Mouse (Mus musculus) myocyte (in vitro differentiated cells): ENCODE data around the gene Ptgds. TPM values are rescaled to one million over a fixed set of nuclear protein-coding genes. Genes with fewer than 3 reads are reported as not detected.

ENCODE experiments used
- H3K27me3 ChIP-seq: one replicate; pipeline ENCODE4 v1.6.1; 2011; ENCODE audit not compliant: control insufficient read depth, insufficient read depth, insufficient read length
- H3K36me3 ChIP-seq: one replicate; pipeline ENCODE4 v1.6.1; 2011; ENCODE audit not compliant: control insufficient read depth, insufficient read depth
- H3K4me2 ChIP-seq: one replicate; pipeline ENCODE4 v1.6.1; 2011; ENCODE audit warnings: low read depth, control low read depth
- H3K4me3 ChIP-seq: one replicate; pipeline ENCODE4 v1.5.1; 2011; ENCODE audit warnings: mild to moderate bottlenecking, control low read depth, moderate library complexity
- H3K79me2 ChIP-seq: one replicate; pipeline ENCODE4 v1.6.1; 2011; ENCODE audit not compliant: control insufficient read depth, insufficient read depth
- H3ac ChIP-seq: one replicate; pipeline ENCODE4 v1.6.1; 2011; ENCODE audit not compliant: control insufficient read depth, insufficient read length
- CEBPB ChIP-seq: IDR thresholded peaks from 2 replicates; pipeline ENCODE4 v1.6.1; 2011; ENCODE audit warnings: mild to moderate bottlenecking, moderate library complexity; ENCODE audit not compliant: poor library complexity, insufficient read depth, severe bottlenecking
- E2F4 ChIP-seq: IDR thresholded peaks from one replicate; pipeline ENCODE4 v1.6.1; 2011; ENCODE audit warnings: mild to moderate bottlenecking, control low read depth, moderate library complexity; ENCODE audit not compliant: insufficient read depth
- MAX ChIP-seq: IDR thresholded peaks from one replicate; pipeline ENCODE4 v1.6.1; 2011; ENCODE audit warnings: low read depth, mild to moderate bottlenecking, control low read depth
- MYOD1 ChIP-seq, 3 experiments: IDR thresholded peaks; one replicate each; pipeline ENCODE4 v1.6.1; 2011; ENCODE audit warnings: control low read depth in 2 of 3, low read depth in 2 of 3, mild to moderate bottlenecking in 2 of 3, moderate library complexity in 1 of 3; ENCODE audit not compliant: insufficient read length in 2 of 3, control insufficient read depth in 1 of 3
- MYOG ChIP-seq, 3 experiments: IDR thresholded peaks; one replicate each; pipeline ENCODE4 v1.6.1; 2011; ENCODE audit warnings: control low read depth in 2 of 3, low read depth in 2 of 3, mild to moderate bottlenecking in 2 of 3; ENCODE audit not compliant: insufficient read length in 2 of 3, control insufficient read depth in 1 of 3, insufficient read depth in 1 of 3
- POLR2A ChIP-seq: IDR thresholded peaks from one replicate; pipeline ENCODE4 v1.6.1; 2011; ENCODE audit warnings: low read depth, mild to moderate bottlenecking, control low read depth, moderate library complexity; ENCODE audit not compliant: insufficient read length
- POLR2AphosphoS2 ChIP-seq: IDR thresholded peaks from one replicate; pipeline ENCODE4 v1.6.1; 2011; ENCODE audit warnings: low read depth, control low read depth; ENCODE audit not compliant: insufficient read length
- REST ChIP-seq: IDR thresholded peaks from one replicate; pipeline ENCODE4 v1.6.1; 2011; ENCODE audit warnings: mild to moderate bottlenecking, control low read depth, moderate library complexity; ENCODE audit not compliant: insufficient read depth, insufficient read length
- SRF ChIP-seq: IDR thresholded peaks from one replicate; pipeline ENCODE4 v1.6.1; 2011; ENCODE audit warnings: low read depth; ENCODE audit not compliant: control insufficient read depth, insufficient read length
- TCF12 ChIP-seq: IDR thresholded peaks from one replicate; pipeline ENCODE4 v1.6.1; 2011; ENCODE audit warnings: mild to moderate bottlenecking, control low read depth; ENCODE audit not compliant: poor library complexity, insufficient read depth, severe bottlenecking
- TCF3 ChIP-seq: IDR thresholded peaks from one replicate; pipeline ENCODE4 v1.6.1; 2011; ENCODE audit warnings: low read depth, control low read depth; ENCODE audit not compliant: insufficient read length
- USF1 ChIP-seq: IDR thresholded peaks from one replicate; pipeline ENCODE4 v1.6.1; 2011; ENCODE audit warnings: low read depth, mild to moderate bottlenecking, control low read depth, moderate library complexity
- polyA plus RNA-seq: library from polyadenylated mRNA; unstranded; fragments of >200 nt; fragmentation: generic; extraction: Trizol; gene quantifications from one replicate; pipeline ENCODE4 v1.2.1, GENCODE M21; 2012; ENCODE audit warnings: missing spikeins

Ptgds gene
- 9.8 TPM for polyA plus RNA-seq

- Histone ChIP-seq H3ac (no peak within 1 kb of the TSS), H3K27me3 (peaks cover 1% of the 10 kb centered on the region), H3K4me2 (peak within 1 kb of the TSS; percentile 6), H3K4me3 (no peak within 1 kb of the TSS), H3K79me2 (no peaks in the 10 kb centered on the region), H3K36me3 (no peaks in the 10 kb centered on the region)
- TF ChIP-seq MYOG (IDR thresholded peaks at IDR 0.05; ENCODE audit: control insufficient read depth in 1 of 3, insufficient read depth in 1 of 3, insufficient read length in 2 of 3, low read depth in 2 of 3) (no peak), MAX (no peak), TCF12 (no peak), USF1 (no peak), MYOD1 (IDR thresholded peaks at IDR 0.05; ENCODE audit: control insufficient read depth in 1 of 3, insufficient read length in 2 of 3, low read depth in 2 of 3) (no peak), REST (no peak), E2F4 (no peak), CEBPB (no peak), TCF3 (no peak), POLR2A (no peak), SRF (no peak), POLR2AphosphoS2 (no peak)
Measured at GRCm38 (mm10) chr2:25469969-25470368, at the start of gene Ptgds. Gene Ptgds, minus strand, starts transcription at chr2:25470046.

- H3K4me2 ChIP-seq, result no peak overlapping the region
- H3K79me2 ChIP-seq, result no peaks in the 10 kb centered on the region
- H3K27me3 ChIP-seq, result no peaks in the 10 kb centered on the region
- H3K36me3 ChIP-seq, result peaks cover 3% of the 10 kb centered on the region
- H3K4me3 ChIP-seq, result no peak overlapping the region
- TF ChIP-seq POLR2A (no peak), CEBPB (no peak), USF1 (no peak), TCF3 (no peak), REST (no peak), MAX (no peak), MYOD1 (IDR thresholded peaks at IDR 0.05; ENCODE audit: control insufficient read depth in 1 of 3, insufficient read length in 2 of 3, low read depth in 2 of 3) (no peak), SRF (no peak), E2F4 (no peak), MYOG (IDR thresholded peaks at IDR 0.05; ENCODE audit: control insufficient read depth in 1 of 3, insufficient read depth in 1 of 3, insufficient read length in 2 of 3, low read depth in 2 of 3) (no peak), POLR2AphosphoS2 (no peak)
- no peak overlapping the region for H3ac ChIP-seq
Measured at GRCm38 (mm10) chr2:25509912-25510311, 40.1 kb upstream of the Ptgds start.

GRCm38 (mm10) chr2:25506964-25507363 lies 37.1 kb upstream of the Ptgds start:
- H3K4me3 ChIP-seq, result no peak overlapping the region
- H3ac ChIP-seq, result no peak overlapping the region
- no peaks in the 10 kb centered on the region for H3K27me3 ChIP-seq
- H3K36me3 ChIP-seq, result peaks cover 3% of the 10 kb centered on the region
- peaks cover 3% of the 10 kb centered on the region for H3K79me2 ChIP-seq
- no peak overlapping the region for H3K4me2 ChIP-seq
- TF ChIP-seq POLR2AphosphoS2 (peak; percentile 53), REST (no peak)

- no peak overlapping the region for H3K4me2 ChIP-seq
- H3K79me2 ChIP-seq, result peaks cover 13% of the 10 kb centered on the region
- no peak for TF ChIP-seq SRF
- no peak for TF ChIP-seq E2F4
- TF ChIP-seq REST, result no peak
- no peak for TF ChIP-seq TCF3
- TF ChIP-seq MAX, result no peak
- TF ChIP-seq MYOD1 (IDR thresholded peaks at IDR 0.05; ENCODE audit: control insufficient read depth in 1 of 3, insufficient read length in 2 of 3, low read depth in 2 of 3), result no peak
- TF ChIP-seq POLR2AphosphoS2, result no peak
- no peak for TF ChIP-seq POLR2A
- H3ac ChIP-seq, result no peak overlapping the region
- H3K27me3 ChIP-seq, result no peaks in the 10 kb centered on the region
- peaks cover 3% of the 10 kb centered on the region for H3K36me3 ChIP-seq
- no peak overlapping the region for H3K4me3 ChIP-seq
Measured at GRCm38 (mm10) chr2:25505860-25506259, 36.0 kb upstream of the Ptgds start.

GRCm38 (mm10) chr2:25505000-25505399 lies 35.2 kb upstream of the Ptgds start:
- no peak for TF ChIP-seq TCF3
- no peak for TF ChIP-seq SRF
- no peak for TF ChIP-seq REST
- no peak for TF ChIP-seq MYOG (IDR thresholded peaks at IDR 0.05; ENCODE audit: control insufficient read depth in 1 of 3, insufficient read depth in 1 of 3, insufficient read length in 2 of 3, low read depth in 2 of 3)
- TF ChIP-seq TCF12, result no peak
- no peak for TF ChIP-seq USF1
- TF ChIP-seq CEBPB, result no peak
- no peak for TF ChIP-seq MAX
- TF ChIP-seq POLR2A, result no peak
- TF ChIP-seq E2F4, result no peak
- no peak for TF ChIP-seq POLR2AphosphoS2
- TF ChIP-seq MYOD1 (IDR thresholded peaks at IDR 0.05; ENCODE audit: control insufficient read depth in 1 of 3, insufficient read length in 2 of 3, low read depth in 2 of 3), result no peak
- H3K79me2 ChIP-seq, result peaks cover 15% of the 10 kb centered on the region
- H3K4me2 ChIP-seq, result no peak overlapping the region
- H3ac ChIP-seq, result no peak overlapping the region
- H3K4me3 ChIP-seq, result no peak overlapping the region
- peaks cover 3% of the 10 kb centered on the region for H3K36me3 ChIP-seq
- H3K27me3 ChIP-seq, result no peaks in the 10 kb centered on the region
